Mouse (Mus musculus) midbrain, embryonic 16.5 days (tissue): ENCODE measurements around the gene Rapgef5. TPM values are rescaled to one million over a fixed set of nuclear protein-coding genes. Genes with fewer than 3 reads are reported as not detected.

Experiments
- ATAC-seq: fragments of 200-750 bp; cut with Nextera tagmentation; 2 replicates; pipeline ENCODE4 v1.8.0; 2017; ENCODE audit warnings: moderate TSS enrichment
- H3K27ac ChIP-seq: fragments of 300-500 bp; sonication (generic); 2 replicates; pipeline ENCODE4 v1.5.1; 2014; ENCODE audit warnings: mild to moderate bottlenecking, low read length, mixed read lengths
- H3K27me3 ChIP-seq: fragments of 300-500 bp; sonication (generic); 2 replicates; pipeline ENCODE4 v1.6.1; 2014; ENCODE audit warnings: low read depth, low read length, mixed read lengths; ENCODE audit not compliant: control insufficient read depth, insufficient read depth
- H3K36me3 ChIP-seq: fragments of 300-500 bp; sonication (generic); 2 replicates; pipeline ENCODE4 v1.6.1; 2014; ENCODE audit warnings: mild to moderate bottlenecking, low read length, moderate library complexity, mixed read lengths; ENCODE audit not compliant: control insufficient read depth, insufficient read depth
- H3K4me1 ChIP-seq: fragments of 300-500 bp; sonication (generic); 2 replicates; pipeline ENCODE4 v1.6.1; 2014; ENCODE audit warnings: mild to moderate bottlenecking, low read length, mixed read lengths; ENCODE audit not compliant: control insufficient read depth, insufficient read depth
- H3K4me2 ChIP-seq: fragments of 300-500 bp; sonication (generic); 2 replicates; pipeline ENCODE4 v1.6.1; 2014; ENCODE audit warnings: mild to moderate bottlenecking, low read length, mixed read lengths
- H3K4me3 ChIP-seq: fragments of 300-500 bp; sonication (generic); 2 replicates; pipeline ENCODE4 v1.5.1; 2014; ENCODE audit warnings: low read depth, mild to moderate bottlenecking, low read length, moderate library complexity, mixed read lengths
- H3K9ac ChIP-seq: fragments of 300-500 bp; sonication (generic); 2 replicates; pipeline ENCODE4 v1.6.1; 2014; ENCODE audit warnings: low read depth, low read length, mixed read lengths
- H3K9me3 ChIP-seq: fragments of 300-500 bp; sonication (generic); replicated peaks from 2 replicates; pipeline ENCODE4 v1.6.1; 2014; ENCODE audit warnings: mild to moderate bottlenecking, low read length, mixed read lengths; ENCODE audit not compliant: control insufficient read depth, poor library complexity, severe bottlenecking
- WGBS: fragments of 180-500 bp; shearing (Covaris S2); extraction: QIAGEN DNeasy Blood & Tissue Kit; methylation state at CpG from one replicate; pipeline ENCODE4 v1.1.7; 2014; 5-methylcytosine and 5-hydroxymethylcytosine counted together
- polyA plus RNA-seq: library from polyadenylated mRNA; unstranded; fragments of >200 nt; fragmentation: Nextera tagmentation; extraction: Ambion mirVana; gene quantifications from 2 replicates; pipeline ENCODE4 v1.2.1, GENCODE M21; 2015

Gene Rapgef5
- polyA plus RNA-seq, 1 experiment from 2014 or later, result 37.2 TPM

- Histone ChIP-seq H3K27ac (no peak overlapping the region), H3K9me3 (no peaks in the 10 kb centered on the region), H3K4me1 (no peaks in the 10 kb centered on the region), H3K4me2 (no peak overlapping the region), H3K4me3 (no peak overlapping the region), H3K36me3 (no peaks in the 10 kb centered on the region), H3K27me3 (no peaks in the 10 kb centered on the region), H3K9ac (no peak overlapping the region)
- no peak for ATAC-seq
- 82% methylated on average over 2 of the region's 2 CpGs for WGBS
These were observed 69.1 kb downstream of the Rapgef5 start for GRCm38 (mm10) chr12:117585390-117585789.

GRCm38 (mm10) chr12:117586124-117586523 lies 69.8 kb downstream of the Rapgef5 start:
- WGBS, result 48% methylated on average over 1 of the region's 1 CpGs
- ATAC-seq, result no peak
- Histone ChIP-seq H3K27ac (no peak overlapping the region), H3K4me3 (no peak overlapping the region), H3K36me3 (no peaks in the 10 kb centered on the region), H3K4me1 (no peaks in the 10 kb centered on the region), H3K27me3 (no peaks in the 10 kb centered on the region), H3K9ac (no peak overlapping the region), H3K9me3 (no peaks in the 10 kb centered on the region), H3K4me2 (no peak overlapping the region)

GRCm38 (mm10) chr12:117589186-117589585 lies 72.9 kb downstream of the Rapgef5 start:
- Histone ChIP-seq H3K4me2 (no peak overlapping the region), H3K9ac (no peak overlapping the region), H3K4me3 (no peak overlapping the region), H3K27me3 (no peaks in the 10 kb centered on the region), H3K4me1 (peaks cover 3% of the 10 kb centered on the region; the same call in 1 of the 2 replicates), H3K27ac (no peak overlapping the region), H3K9me3 (no peaks in the 10 kb centered on the region), H3K36me3 (no peaks in the 10 kb centered on the region)
- 94% methylated on average over 2 of the region's 2 CpGs for WGBS
- ATAC-seq, result no peak

GRCm38 (mm10) chr12:117592019-117592418 lies 75.7 kb downstream of the Rapgef5 start:
- Histone ChIP-seq H3K4me3 (no peak overlapping the region), H3K36me3 (no peaks in the 10 kb centered on the region), H3K9ac (no peak overlapping the region), H3K9me3 (no peaks in the 10 kb centered on the region), H3K27ac (no peak overlapping the region), H3K27me3 (no peaks in the 10 kb centered on the region), H3K4me1 (peaks cover 3% of the 10 kb centered on the region; the same call in 1 of the 2 replicates), H3K4me2 (no peak overlapping the region)
- WGBS, result 25% methylated on average over 2 of the region's 2 CpGs
- no peak for ATAC-seq

GRCm38 (mm10) chr12:117592583-117592982 lies 76.3 kb downstream of the Rapgef5 start:
- ATAC-seq, result no peak
- no peak overlapping the region for H3K27ac ChIP-seq
- no peaks in the 10 kb centered on the region for H3K36me3 ChIP-seq
- H3K9me3 ChIP-seq, result no peaks in the 10 kb centered on the region
- WGBS, result 57% methylated on average over 3 of the region's 3 CpGs
- no peaks in the 10 kb centered on the region for H3K27me3 ChIP-seq
- H3K4me2 ChIP-seq, result no peak overlapping the region
- peaks cover 3% of the 10 kb centered on the region; the same call in 1 of the 2 replicates for H3K4me1 ChIP-seq
- no peak overlapping the region for H3K4me3 ChIP-seq
- no peak overlapping the region for H3K9ac ChIP-seq

GRCm38 (mm10) chr12:117595179-117595578 lies 78.9 kb downstream of the Rapgef5 start:
- H3K4me3 ChIP-seq, result no peak overlapping the region
- no peak overlapping the region for H3K9ac ChIP-seq
- H3K36me3 ChIP-seq, result no peaks in the 10 kb centered on the region
- no peak overlapping the region for H3K4me2 ChIP-seq
- H3K9me3 ChIP-seq, result no peaks in the 10 kb centered on the region
- WGBS, result 68% methylated on average over 9 of the region's 9 CpGs
- peaks cover 3% of the 10 kb centered on the region; the same call in 1 of the 2 replicates for H3K4me1 ChIP-seq
- no peaks in the 10 kb centered on the region for H3K27me3 ChIP-seq
- H3K27ac ChIP-seq, result no peak overlapping the region
- no peak for ATAC-seq

- H3K9ac ChIP-seq, result no peak overlapping the region
- no peak for ATAC-seq
- H3K4me1 ChIP-seq, result no peaks in the 10 kb centered on the region
- 77% methylated on average over 2 of the region's 2 CpGs for WGBS
- H3K36me3 ChIP-seq, result no peaks in the 10 kb centered on the region
- H3K9me3 ChIP-seq, result no peaks in the 10 kb centered on the region
- no peaks in the 10 kb centered on the region for H3K27me3 ChIP-seq
- H3K4me2 ChIP-seq, result no peak overlapping the region
- H3K27ac ChIP-seq, result no peak overlapping the region
- no peak overlapping the region for H3K4me3 ChIP-seq
These were observed 81.9 kb downstream of the Rapgef5 start for GRCm38 (mm10) chr12:117598190-117598589.

- H3K4me1 ChIP-seq, result no peaks in the 10 kb centered on the region
- no peak overlapping the region for H3K4me2 ChIP-seq
- H3K4me3 ChIP-seq, result no peak overlapping the region
- no peaks in the 10 kb centered on the region for H3K36me3 ChIP-seq
- H3K9me3 ChIP-seq, result no peaks in the 10 kb centered on the region
- no peak for ATAC-seq
- H3K9ac ChIP-seq, result no peak overlapping the region
- H3K27ac ChIP-seq, result no peak overlapping the region
- WGBS, result 77% methylated on average over 3 of the region's 3 CpGs
- no peaks in the 10 kb centered on the region for H3K27me3 ChIP-seq
These were observed 89.7 kb downstream of the Rapgef5 start for GRCm38 (mm10) chr12:117605966-117606365.

- 62% methylated on average over 3 of the region's 3 CpGs for WGBS
- H3K27ac ChIP-seq, result no peak overlapping the region
- no peak overlapping the region for H3K9ac ChIP-seq
- H3K4me2 ChIP-seq, result no peak overlapping the region
- no peaks in the 10 kb centered on the region for H3K9me3 ChIP-seq
- no peak overlapping the region for H3K4me3 ChIP-seq
- no peaks in the 10 kb centered on the region for H3K27me3 ChIP-seq
- no peaks in the 10 kb centered on the region for H3K36me3 ChIP-seq
- ATAC-seq, result peak; percentile 75; the same call in 1 of the 2 replicates
- peaks cover 8% of the 10 kb centered on the region for H3K4me1 ChIP-seq
These were observed 96.4 kb downstream of the Rapgef5 start for GRCm38 (mm10) chr12:117612715-117613114.
